Mouse (Mus musculus) hindbrain, embryonic 14.5 days (tissue): ENCODE measurements at regions not wholly inside any gene's neighbourhood (a gene's known extent, or its start where the extent isn't known, plus 50 kb on each side); places are given as distances from the start of the nearest gene placed in this dataset.

Experiments
- ATAC-seq: fragments of 200-750 bp; cut with Nextera tagmentation; 2 replicates; pipeline ENCODE4 v1.8.0; 2017; ENCODE audit warnings: moderate number of reproducible peaks, mild to moderate bottlenecking, moderate TSS enrichment, moderate library complexity; ENCODE audit not compliant: low FRiP score
- DNase-seq: peaks from one replicate; pipeline ENCODE4 v3.0.0-alpha.2; 2015; ENCODE audit warnings: low spot score
- H3K27ac ChIP-seq: fragments of 300-500 bp; sonication (generic); 2 replicates; pipeline ENCODE4 v1.5.1; 2014; ENCODE audit warnings: mild to moderate bottlenecking, moderate library complexity
- H3K27me3 ChIP-seq: fragments of 300-500 bp; sonication (generic); 2 replicates; pipeline ENCODE4 v1.6.1; 2014; ENCODE audit warnings: mild to moderate bottlenecking, low read length, mixed read lengths; ENCODE audit not compliant: control insufficient read depth, insufficient read depth
- H3K36me3 ChIP-seq: fragments of 300-500 bp; sonication (generic); replicated peaks from 2 replicates; pipeline ENCODE4 v1.6.1; 2014; ENCODE audit not compliant: control insufficient read depth, insufficient read depth
- H3K4me1 ChIP-seq: fragments of 300-500 bp; sonication (generic); replicated peaks from 2 replicates; pipeline ENCODE4 v1.6.1; 2014; ENCODE audit warnings: antibody characterized with exemption, low read length, mixed read lengths; ENCODE audit not compliant: control insufficient read depth, insufficient read depth
- H3K4me2 ChIP-seq: fragments of 300-500 bp; sonication (generic); replicated peaks from 2 replicates; pipeline ENCODE4 v1.6.1; 2014; ENCODE audit warnings: mild to moderate bottlenecking, moderate library complexity
- H3K4me3 ChIP-seq: fragments of 300-500 bp; sonication (generic); replicated peaks from 2 replicates; pipeline ENCODE4 v1.5.1; 2014; ENCODE audit warnings: mild to moderate bottlenecking, low read length
- H3K9ac ChIP-seq: fragments of 300-500 bp; sonication (generic); 2 replicates; pipeline ENCODE4 v1.6.1; 2014
- H3K9me3 ChIP-seq: fragments of 300-500 bp; sonication (generic); 2 replicates; pipeline ENCODE4 v1.6.1; 2016; ENCODE audit warnings: low read length; ENCODE audit not compliant: control insufficient read depth
- WGBS: fragments of 180-500 bp; shearing (Covaris S2); extraction: QIAGEN DNeasy Blood & Tissue Kit; methylation state at CpG from one replicate; pipeline ENCODE4 v1.1.7; 2014; 5-methylcytosine and 5-hydroxymethylcytosine counted together

- 69% methylated on average over 2 of the region's 2 CpGs for WGBS
- no peak overlapping the region for H3K4me2 ChIP-seq
- no peak for ATAC-seq
- no peaks in the 10 kb centered on the region for H3K9me3 ChIP-seq
- H3K9ac ChIP-seq, result no peak overlapping the region
- peak; percentile 20 for DNase-seq
- H3K36me3 ChIP-seq, result no peaks in the 10 kb centered on the region
- no peak overlapping the region for H3K27ac ChIP-seq
- no peaks in the 10 kb centered on the region for H3K27me3 ChIP-seq
- H3K4me3 ChIP-seq, result no peak overlapping the region
- H3K4me1 ChIP-seq, result no peaks in the 10 kb centered on the region
Observed at GRCm38 (mm10) chr3:70682965-70683767, 675.8 kb downstream of the Otol1 start.

DNA sequence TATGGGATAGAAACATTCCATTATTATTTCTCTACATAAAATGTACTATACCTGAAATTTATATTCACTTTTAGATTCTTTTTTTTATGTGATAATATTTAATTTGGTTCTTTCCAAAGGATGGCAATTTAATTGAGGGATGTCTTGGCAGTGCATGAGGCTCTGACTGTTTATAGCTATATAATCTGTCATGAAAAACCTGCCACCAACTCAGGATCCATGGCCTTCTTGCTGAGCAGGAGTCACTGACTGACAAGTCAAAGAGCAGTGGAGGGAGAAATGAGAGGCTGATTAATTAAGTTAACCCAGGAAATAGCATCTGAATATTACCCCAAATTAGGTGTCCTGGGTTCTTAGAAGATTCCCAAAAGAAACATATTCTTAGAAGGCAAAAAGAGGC, 676.8 kb downstream of the Otol1 start:
- ATAC-seq, result no peak
- Histone ChIP-seq H3K36me3 (no peaks in the 10 kb centered on the region), H3K4me2 (no peak overlapping the region), H3K27me3 (no peaks in the 10 kb centered on the region), H3K9ac (no peak overlapping the region), H3K9me3 (no peaks in the 10 kb centered on the region), H3K27ac (no peak overlapping the region), H3K4me1 (no peaks in the 10 kb centered on the region), H3K4me3 (no peak overlapping the region)
- peak; percentile 24 for DNase-seq
